Mouse (Mus musculus): ENCODE measurements around the gene Trir. TPM values are rescaled to one million over a fixed set of nuclear protein-coding genes. Genes with fewer than 3 reads are reported as not detected.

Trir gene
- total RNA-seq, 1 experiment: 181 TPM

GRCm38 (mm10) chr8:85071514-85072281 lies 45.1 kb downstream of the Trir start, which contains the start of gene Dhps:
Gene Dhps, plus strand, starts transcription at chr8:85071757.
- DNase-seq (ENCODE audit: low read depth, low spot score): peak; percentile 87
- in situ Hi-C loops (cut with MboI; ENCODE audit: low sequenced_read_pairs in 2 of 2, unreplicated experiment in 2 of 2): no loop called here
- Histone ChIP-seq H3K36me3 (ENCODE audit: control insufficient read depth, insufficient read depth, low read length, poor library complexity, severe bottlenecking) (peaks cover 39% of the 10 kb centered on the region), H3K9me3 (ENCODE audit: control insufficient read depth, insufficient read depth, low read depth, low read length) (no peaks in the 10 kb centered on the region), H3K4me1 (ENCODE audit: control insufficient read depth in 2 of 2, insufficient read depth in 2 of 2, low read length in 2 of 2, poor library complexity in 1 of 2) (peaks cover 0 to 11% of the 10 kb centered on the region in 2 experiments; a peak in 1 of 4 replicates), H3K4me3 (ENCODE audit: insufficient read depth in 1 of 2, low read depth in 1 of 2, low read length in 2 of 2, poor library complexity in 1 of 2, severe bottlenecking in 1 of 2) (peak within 1 kb of the TSS; percentile 73 to 96), H3K27ac (ENCODE audit: insufficient read depth, low read depth, low read length, poor library complexity, severe bottlenecking) (peak within 1 kb of the TSS; percentile 86), H3K9ac (ENCODE audit: insufficient read depth, low read depth, low read length, poor library complexity, severe bottlenecking) (peak within 1 kb of the TSS; percentile 90)
- TF ChIP-seq ZC3H11A (IDR thresholded peaks at IDR 0.05; ENCODE audit: borderline replicate concordance, low read depth, low read length): no peak
- TF ChIP-seq MAFK (IDR thresholded peaks at IDR 0.05; ENCODE audit: insufficient read depth, low read depth, low read length): no peak
- no peak; the same call in 1 of the 2 replicates for TF ChIP-seq CHD2 (IDR thresholded peaks at IDR 0.05; ENCODE audit: low read depth, low read length)
- TF ChIP-seq ZNF384 (IDR thresholded peaks at IDR 0.05; ENCODE audit: low read depth, low read length): peak; percentile 85; the same call in 1 of the 2 replicates
- peak; percentile 71; the same call in 1 of the 2 replicates for TF ChIP-seq HCFC1 (IDR thresholded peaks at IDR 0.05; ENCODE audit: borderline replicate concordance, insufficient read depth, low read length)

- DNase-seq (ENCODE audit: low read depth, low spot score): no peak
- peaks cover 39% of the 10 kb centered on the region for H3K36me3 ChIP-seq (ENCODE audit: control insufficient read depth, insufficient read depth, low read length, poor library complexity, severe bottlenecking)
- peak overlapping the region; percentile 73 to 96 for H3K4me3 ChIP-seq (ENCODE audit: insufficient read depth in 1 of 2, low read depth in 1 of 2, low read length in 2 of 2, poor library complexity in 1 of 2, severe bottlenecking in 1 of 2)
- peaks cover 0 to 11% of the 10 kb centered on the region in 2 experiments; a peak in 1 of 4 replicates for H3K4me1 ChIP-seq (ENCODE audit: control insufficient read depth in 2 of 2, insufficient read depth in 2 of 2, low read length in 2 of 2, poor library complexity in 1 of 2)
- in situ Hi-C loops (cut with MboI; ENCODE audit: low sequenced_read_pairs in 2 of 2, unreplicated experiment in 2 of 2): no loop called here
- TF ChIP-seq HCFC1 (IDR thresholded peaks at IDR 0.05; ENCODE audit: borderline replicate concordance, insufficient read depth, low read length) (no peak), ZC3H11A (IDR thresholded peaks at IDR 0.05; ENCODE audit: borderline replicate concordance, low read depth, low read length) (no peak), ZNF384 (IDR thresholded peaks at IDR 0.05; ENCODE audit: low read depth, low read length) (no peak), CHD2 (IDR thresholded peaks at IDR 0.05; ENCODE audit: low read depth, low read length) (no peak), MAFK (IDR thresholded peaks at IDR 0.05; ENCODE audit: insufficient read depth, low read depth, low read length) (no peak)
- no peaks in the 10 kb centered on the region for H3K9me3 ChIP-seq (ENCODE audit: control insufficient read depth, insufficient read depth, low read depth, low read length)
- H3K27ac ChIP-seq (ENCODE audit: insufficient read depth, low read depth, low read length, poor library complexity, severe bottlenecking): peak overlapping the region; percentile 84
- peak overlapping the region; percentile 90 for H3K9ac ChIP-seq (ENCODE audit: insufficient read depth, low read depth, low read length, poor library complexity, severe bottlenecking)
Measured at GRCm38 (mm10) chr8:85072364-85072929, 45.8 kb downstream of the Trir start.

GRCm38 (mm10) chr8:85073041-85073612 lies 46.5 kb downstream of the Trir start:
- H3K27ac ChIP-seq (ENCODE audit: insufficient read depth, low read depth, low read length, poor library complexity, severe bottlenecking): 0 out of 2 replicates have a peak overlapping the region, but pooled peaks have one; percentile 1
- no peak for TF ChIP-seq ZC3H11A (IDR thresholded peaks at IDR 0.05; ENCODE audit: borderline replicate concordance, low read depth, low read length)
- no peak for TF ChIP-seq MAFK (IDR thresholded peaks at IDR 0.05; ENCODE audit: insufficient read depth, low read depth, low read length)
- no peak for TF ChIP-seq HCFC1 (IDR thresholded peaks at IDR 0.05; ENCODE audit: borderline replicate concordance, insufficient read depth, low read length)
- no peak for TF ChIP-seq CHD2 (IDR thresholded peaks at IDR 0.05; ENCODE audit: low read depth, low read length)
- no peak for TF ChIP-seq ZNF384 (IDR thresholded peaks at IDR 0.05; ENCODE audit: low read depth, low read length)
- peak overlapping the region; percentile 66 for H3K9ac ChIP-seq (ENCODE audit: insufficient read depth, low read depth, low read length, poor library complexity, severe bottlenecking)
- DNase-seq (ENCODE audit: low read depth, low spot score): no peak
- no peaks in the 10 kb centered on the region for H3K9me3 ChIP-seq (ENCODE audit: control insufficient read depth, insufficient read depth, low read depth, low read length)
- in situ Hi-C loops (cut with MboI; ENCODE audit: low sequenced_read_pairs in 2 of 2, unreplicated experiment in 2 of 2): no loop called here
- peak overlapping the region; percentile 43 to 53 for H3K4me3 ChIP-seq (ENCODE audit: insufficient read depth in 1 of 2, low read depth in 1 of 2, low read length in 2 of 2, poor library complexity in 1 of 2, severe bottlenecking in 1 of 2)
- H3K4me1 ChIP-seq (ENCODE audit: control insufficient read depth in 2 of 2, insufficient read depth in 2 of 2, low read length in 2 of 2, poor library complexity in 1 of 2): peaks cover 0 to 11% of the 10 kb centered on the region in 2 experiments; a peak in 1 of 4 replicates
- peaks cover 34% of the 10 kb centered on the region for H3K36me3 ChIP-seq (ENCODE audit: control insufficient read depth, insufficient read depth, low read length, poor library complexity, severe bottlenecking)

GRCm38 (mm10) chr8:85074167-85074566 lies 47.5 kb downstream of the Trir start:
- in situ Hi-C loops (cut with MboI; ENCODE audit: low sequenced_read_pairs in 2 of 2, unreplicated experiment in 2 of 2): no loop called here

More at GRCm38 (mm10) chr8:85074167-85074566, 47.5 kb downstream of the Trir start:
- Histone ChIP-seq H3K4me3 (ENCODE audit: insufficient read depth in 1 of 2, low read depth in 1 of 2, low read length in 2 of 2, poor library complexity in 1 of 2, severe bottlenecking in 1 of 2) (no peak overlapping the region), H3K9ac (ENCODE audit: insufficient read depth, low read depth, low read length, poor library complexity, severe bottlenecking) (no peak overlapping the region), H3K36me3 (ENCODE audit: control insufficient read depth, insufficient read depth, low read length, poor library complexity, severe bottlenecking) (peaks cover 32% of the 10 kb centered on the region), H3K4me1 (ENCODE audit: control insufficient read depth in 2 of 2, insufficient read depth in 2 of 2, low read length in 2 of 2, poor library complexity in 1 of 2) (peaks cover 0 to 11% of the 10 kb centered on the region in 2 experiments; a peak in 1 of 4 replicates), H3K9me3 (ENCODE audit: control insufficient read depth, insufficient read depth, low read depth, low read length) (no peaks in the 10 kb centered on the region), H3K27ac (ENCODE audit: insufficient read depth, low read depth, low read length, poor library complexity, severe bottlenecking) (no peak overlapping the region)
- TF ChIP-seq ZNF384 (IDR thresholded peaks at IDR 0.05; ENCODE audit: low read depth, low read length) (no peak), CHD2 (IDR thresholded peaks at IDR 0.05; ENCODE audit: low read depth, low read length) (no peak), HCFC1 (IDR thresholded peaks at IDR 0.05; ENCODE audit: borderline replicate concordance, insufficient read depth, low read length) (no peak), MAFK (IDR thresholded peaks at IDR 0.05; ENCODE audit: insufficient read depth, low read depth, low read length) (no peak), ZC3H11A (IDR thresholded peaks at IDR 0.05; ENCODE audit: borderline replicate concordance, low read depth, low read length) (no peak)
- no peak for DNase-seq (ENCODE audit: low read depth, low spot score)
